ENCODE assay signal across 7 mouse cellular contexts in genomic region chr2:13398955-13399354, GRCm38 (mm10).
DNase-seq lines count a peak whose midpoint lies in the region; ATAC-seq lines count a peak whose summit lies in the region.

No protein-coding gene starts in this region.

- peaks cover 32% of the 10 kb centered on the region for H3K4me1 ChIP-seq in forebrain, embryonic 13.5 days
- H3K4me1 ChIP-seq in hindbrain, embryonic 10.5 days (replicated peaks): peaks cover 47% of the 10 kb centered on the region

- peak; percentile 35 for DNase-seq in R1 (ENCODE audit: low read depth, low spot score)
- peak; percentile 10 to 38 for DNase-seq in adrenal gland, postnatal 4 days (ENCODE audit: low spot score in 2 of 2)
- peak; percentile 83 for DNase-seq in hindbrain, embryonic 10.5 days (ENCODE audit: low spot score)
- peak; percentile 61 for DNase-seq in mesoderm, embryonic 11.5 days (ENCODE audit: low read depth, low spot score)
- DNase-seq in thymus, postnatal 36 days: no peak
- no peak for DNase-seq in right cerebral cortex, postnatal 4 days

- WGBS in forebrain, embryonic 13.5 days: 0% methylated on average over 2 of the region's 2 CpGs
- WGBS in hindbrain, embryonic 10.5 days: 6% methylated on average over 2 of the region's 2 CpGs

- H3K27ac ChIP-seq in forebrain, embryonic 13.5 days: peak overlapping the region; percentile 76
- H3K27ac ChIP-seq in hindbrain, embryonic 10.5 days: peak overlapping the region; percentile 88

- H3K4me3 ChIP-seq in forebrain, embryonic 13.5 days: no peak overlapping the region
- H3K4me3 ChIP-seq in hindbrain, embryonic 10.5 days: no peak overlapping the region

- no peaks in the 10 kb centered on the region for H3K27me3 ChIP-seq in forebrain, embryonic 13.5 days
- H3K27me3 ChIP-seq in hindbrain, embryonic 10.5 days (ENCODE audit: insufficient read depth, poor library complexity, severe bottlenecking): no peaks in the 10 kb centered on the region

- H3K9ac ChIP-seq in forebrain, embryonic 13.5 days: no peak overlapping the region

- peak overlapping the region; percentile 23 for H3K4me2 ChIP-seq in forebrain, embryonic 13.5 days

- H3K9me3 ChIP-seq in forebrain, embryonic 13.5 days (replicated peaks): no peaks in the 10 kb centered on the region
- no peaks in the 10 kb centered on the region for H3K9me3 ChIP-seq in hindbrain, embryonic 10.5 days

- ATAC-seq in forebrain, embryonic 13.5 days: peak; percentile 93

- H3K36me3 ChIP-seq in forebrain, embryonic 13.5 days (ENCODE audit: poor library complexity, severe bottlenecking): no peaks in the 10 kb centered on the region
- H3K36me3 ChIP-seq in hindbrain, embryonic 10.5 days: no peaks in the 10 kb centered on the region

Comparison
In these comparisons a context has a peak if more than half of its experiments do, and no peak if none do; other contexts are left out.
1. DNase-seq: peak in R1 (single experiment), adrenal gland, postnatal 4 days (2 of 2), hindbrain, embryonic 10.5 days (single experiment) and mesoderm, embryonic 11.5 days (single experiment); none in thymus, postnatal 36 days (0 of 2) and right cerebral cortex, postnatal 4 days (single experiment).